Mouse (Mus musculus) embryonic fibroblast, embryonic 13.5 days (primary cell): ENCODE data around the gene Csnk1d.

Source experiments
- CTCF ChIP-seq: IDR thresholded peaks from 2 replicates; pipeline ENCODE4 v1.5.1; 2011; ENCODE audit warnings: mild to moderate bottlenecking, control low read depth, low read length, moderate library complexity, borderline replicate concordance; ENCODE audit not compliant: insufficient read depth
- POLR2A ChIP-seq: IDR thresholded peaks from 2 replicates; pipeline ENCODE4 v1.6.1; 2011; ENCODE audit warnings: low read depth, mild to moderate bottlenecking, control low read depth, low read length, moderate library complexity

GRCm38 (mm10) chr11:121038366-121039240 lies 47.5 kb upstream of the Csnk1d start:
- TF ChIP-seq CTCF (no peak), POLR2A (no peak)
